Mouse (Mus musculus): ENCODE measurements around the gene Eno3.

The Eno3 gene

GRCm38 (mm10) chr11:70656964-70657363 lies at the start of gene Eno3:
TSS of gene Eno3 (plus strand) at chr11:70657202.
- DNase-seq (ENCODE audit: low read depth), result peak; percentile 46

- DNase-seq (ENCODE audit: low read depth), result no peak
Observed at GRCm38 (mm10) chr11:70607611-70608010, 49.4 kb upstream of the Eno3 start.

- DNase-seq (ENCODE audit: low read depth), result no peak
Observed at GRCm38 (mm10) chr11:70608381-70609066, 48.5 kb upstream of the Eno3 start.

- DNase-seq (ENCODE audit: low read depth), result no peak
Observed at GRCm38 (mm10) chr11:70610752-70611151, 46.2 kb upstream of the Eno3 start.

GRCm38 (mm10) chr11:70612505-70612904 lies 44.5 kb upstream of the Eno3 start:
- no peak for DNase-seq (ENCODE audit: low read depth)

- DNase-seq (ENCODE audit: low read depth), result peak; percentile 31
Observed at GRCm38 (mm10) chr11:70615074-70615473, 41.9 kb upstream of the Eno3 start.

- DNase-seq (ENCODE audit: low read depth), result peak; percentile 25
Observed at GRCm38 (mm10) chr11:70615516-70616093, 41.4 kb upstream of the Eno3 start, which contains the start of gene 4930544D05Rik. TSS of gene 4930544D05Rik (plus strand) at chr11:70615848.

GRCm38 (mm10) chr11:70619101-70619500 lies 37.9 kb upstream of the Eno3 start, which contains the start of gene Chrne:
TSS of gene Chrne (minus strand) at chr11:70619216.
- no peak for DNase-seq (ENCODE audit: low read depth)

GRCm38 (mm10) chr11:70621972-70622814 lies 34.8 kb upstream of the Eno3 start:
- peak; percentile 91 for DNase-seq (ENCODE audit: low read depth)

GRCm38 (mm10) chr11:70623053-70623742 lies 33.8 kb upstream of the Eno3 start:
- DNase-seq (ENCODE audit: low read depth), result peak; percentile 66

GRCm38 (mm10) chr11:70625473-70625872 lies 31.5 kb upstream of the Eno3 start:
- peak; percentile 68 for DNase-seq (ENCODE audit: low read depth)

GRCm38 (mm10) chr11:70626877-70627276 lies 30.1 kb upstream of the Eno3 start:
- DNase-seq (ENCODE audit: low read depth), result no peak

- DNase-seq (ENCODE audit: low read depth), result no peak
Observed at GRCm38 (mm10) chr11:70628431-70628830, 28.6 kb upstream of the Eno3 start.

GRCm38 (mm10) chr11:70629557-70629956 lies 27.4 kb upstream of the Eno3 start:
- DNase-seq (ENCODE audit: low read depth), result peak; percentile 86

- peak; percentile 36 for DNase-seq (ENCODE audit: low read depth)
Observed at GRCm38 (mm10) chr11:70630129-70630528, 26.9 kb upstream of the Eno3 start.

GRCm38 (mm10) chr11:70635601-70636000 lies 21.4 kb upstream of the Eno3 start:
- no peak for DNase-seq (ENCODE audit: low read depth)

GRCm38 (mm10) chr11:70637764-70638163 lies 19.2 kb upstream of the Eno3 start:
- DNase-seq (ENCODE audit: low read depth), result peak; percentile 21

GRCm38 (mm10) chr11:70638293-70638692 lies 18.7 kb upstream of the Eno3 start:
- DNase-seq (ENCODE audit: low read depth), result no peak

- peak; percentile 96 for DNase-seq (ENCODE audit: low read depth)
Observed at GRCm38 (mm10) chr11:70638714-70639278, 18.2 kb upstream of the Eno3 start, which contains the start of gene Gp1ba. TSS of gene Gp1ba (plus strand) at chr11:70639122.

GRCm38 (mm10) chr11:70639976-70640375 lies 17.0 kb upstream of the Eno3 start:
- DNase-seq (ENCODE audit: low read depth), result no peak

GRCm38 (mm10) chr11:70641241-70641640 lies 15.8 kb upstream of the Eno3 start:
- peak; percentile 52 for DNase-seq (ENCODE audit: low read depth)

- DNase-seq (ENCODE audit: low read depth), result no peak
Observed at GRCm38 (mm10) chr11:70643051-70643450, 14.0 kb upstream of the Eno3 start.

Measured in 416B (cell line).